Mouse (Mus musculus): ENCODE data around the gene Tbx19. TPM values are rescaled to one million over a fixed set of nuclear protein-coding genes. Genes with fewer than 3 reads are reported as not detected.

Tbx19 gene
- polyA plus RNA-seq (2015; fragmentation: Nextera tagmentation; extraction: Ambion mirVana), result 0.05 TPM in 1 of 2 replicates, not detected in the other

DNA sequence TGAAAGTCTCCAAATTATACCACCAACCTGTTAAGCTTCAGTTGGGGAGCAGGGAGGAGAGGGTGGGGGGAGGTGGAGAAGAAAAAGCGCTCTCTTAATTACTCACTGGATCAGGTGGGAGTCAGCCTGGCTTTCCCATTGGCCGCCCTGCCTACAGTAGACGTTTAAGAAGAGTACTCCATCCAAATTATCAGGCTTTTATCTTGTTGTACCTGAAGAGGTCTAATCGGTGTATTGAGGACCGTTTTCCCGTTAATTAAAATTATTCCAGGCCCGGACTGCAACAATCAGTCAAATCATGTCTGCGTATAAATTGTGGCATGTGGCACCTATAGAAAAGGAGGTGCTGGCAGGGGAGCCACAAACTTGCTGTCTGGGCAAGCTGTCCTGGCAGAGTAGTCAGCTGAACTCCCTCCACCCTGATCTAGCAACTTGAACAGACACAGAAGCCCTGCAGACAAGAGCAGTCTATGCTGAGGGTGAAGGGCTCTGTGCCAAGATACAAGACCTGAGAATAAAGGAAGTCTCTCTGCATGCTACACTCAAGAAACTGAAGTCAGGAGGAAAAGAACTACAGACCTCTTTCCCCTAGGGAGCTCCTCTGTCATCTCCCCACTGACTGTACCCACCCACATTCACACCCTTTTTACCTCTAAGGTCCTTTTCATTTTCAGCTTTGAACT, at the start of gene Tbx19:
Tbx19 (minus strand) TSS at position 51 of the 683 bp plus-strand sequence.
- Histone ChIP-seq H3K4me3 (ENCODE audit: low read depth, low read length) (no peak within 1 kb of the TSS), H3K9me3 (ENCODE audit: control insufficient read depth) (no peaks in the 10 kb centered on the region), H3K36me3 (ENCODE audit: control insufficient read depth, insufficient read depth) (no peaks in the 10 kb centered on the region), H3K4me2 (replicated peaks; ENCODE audit: low read depth) (no peak within 1 kb of the TSS), H3K4me1 (replicated peaks; ENCODE audit: control insufficient read depth, insufficient read depth, low read length) (no peaks in the 10 kb centered on the region), H3K27me3 (replicated peaks; ENCODE audit: control insufficient read depth, insufficient read depth, low read length) (no peaks in the 10 kb centered on the region), H3K9ac (ENCODE audit: low read depth, low read length) (no peak within 1 kb of the TSS), H3K27ac (ENCODE audit: low read depth, low read length) (no peak within 1 kb of the TSS)
- no peak for ATAC-seq
- 87% methylated on average over 8 of the region's 8 CpGs for whole genome bisulfite sequencing
- no peak for TF ChIP-seq CTCF (IDR thresholded peaks at IDR 0.05; ENCODE audit: low read depth)

DNA sequence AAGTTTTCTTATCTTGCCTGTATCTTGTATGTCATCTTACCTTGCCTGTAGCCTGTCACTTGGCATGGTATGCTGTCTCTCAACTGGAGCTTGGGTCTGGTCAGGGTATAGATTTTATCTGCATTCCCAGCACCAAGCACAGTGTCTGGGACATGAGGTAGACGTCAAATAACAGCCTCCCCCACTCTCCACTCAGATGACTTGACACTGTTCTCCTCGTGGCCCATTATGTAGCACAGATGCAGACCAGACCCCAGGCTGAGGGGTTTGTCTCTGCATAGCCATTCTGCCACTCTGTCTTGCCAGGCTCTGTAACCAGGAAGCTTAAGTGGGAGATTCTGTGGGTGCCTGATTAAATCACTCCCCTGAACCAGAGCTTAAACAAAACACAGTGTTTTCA, 45.0 kb upstream of the Tbx19 start:
- no peak overlapping the region for H3K9ac ChIP-seq (ENCODE audit: low read depth, low read length)
- no peaks in the 10 kb centered on the region for H3K27me3 ChIP-seq (replicated peaks; ENCODE audit: control insufficient read depth, insufficient read depth, low read length)
- H3K36me3 ChIP-seq (ENCODE audit: control insufficient read depth, insufficient read depth), result no peaks in the 10 kb centered on the region
- H3K4me1 ChIP-seq (replicated peaks; ENCODE audit: control insufficient read depth, insufficient read depth, low read length), result no peaks in the 10 kb centered on the region
- no peak for TF ChIP-seq CTCF (IDR thresholded peaks at IDR 0.05; ENCODE audit: low read depth)
- no peak for ATAC-seq
- no peaks in the 10 kb centered on the region for H3K9me3 ChIP-seq (ENCODE audit: control insufficient read depth)
- no peak overlapping the region for H3K27ac ChIP-seq (ENCODE audit: low read depth, low read length)
- no peak overlapping the region for H3K4me2 ChIP-seq (replicated peaks; ENCODE audit: low read depth)
- no peak overlapping the region for H3K4me3 ChIP-seq (ENCODE audit: low read depth, low read length)
- WGBS, result 34% methylated on average over 2 of the region's 2 CpGs

DNA sequence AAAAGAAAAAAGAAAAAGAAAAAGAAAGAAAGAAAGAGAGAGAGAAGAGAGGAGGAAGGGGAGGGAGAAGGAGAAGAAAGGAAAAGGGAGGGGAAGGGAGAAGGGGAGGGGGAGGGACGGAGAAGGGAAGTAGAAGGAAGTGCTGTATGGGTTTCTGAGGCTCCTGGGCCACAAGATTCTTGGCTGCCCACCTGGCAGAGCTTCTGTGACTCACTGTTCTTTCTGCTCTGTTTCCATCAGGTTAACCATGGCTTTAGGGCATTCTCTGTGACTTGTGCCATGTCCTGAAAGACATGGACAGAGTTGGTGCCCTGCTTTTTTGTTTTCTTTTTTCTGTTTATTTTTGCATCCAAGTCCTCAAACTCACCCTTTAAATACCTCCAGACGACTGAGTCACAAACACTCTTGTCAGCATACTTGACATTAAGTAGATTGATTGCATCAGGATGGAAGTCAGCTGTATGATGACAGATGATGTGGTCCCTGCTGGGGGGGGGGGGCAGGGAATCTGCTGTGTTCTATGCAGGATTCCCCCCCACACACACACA, 43.0 kb upstream of the Tbx19 start:
- Histone ChIP-seq H3K4me1 (replicated peaks; ENCODE audit: control insufficient read depth, insufficient read depth, low read length) (0 out of 2 replicates have a peak, but pooled peaks cover 6% of the 10 kb centered on the region), H3K36me3 (ENCODE audit: control insufficient read depth, insufficient read depth) (no peaks in the 10 kb centered on the region), H3K9ac (ENCODE audit: low read depth, low read length) (no peak overlapping the region), H3K9me3 (ENCODE audit: control insufficient read depth) (no peaks in the 10 kb centered on the region), H3K27ac (ENCODE audit: low read depth, low read length) (no peak overlapping the region), H3K4me2 (replicated peaks; ENCODE audit: low read depth) (no peak overlapping the region), H3K27me3 (replicated peaks; ENCODE audit: control insufficient read depth, insufficient read depth, low read length) (no peaks in the 10 kb centered on the region), H3K4me3 (ENCODE audit: low read depth, low read length) (no peak overlapping the region)
- 59% methylated on average over 2 of the region's 2 CpGs for WGBS
- TF ChIP-seq CTCF (IDR thresholded peaks at IDR 0.05; ENCODE audit: low read depth), result no peak
- ATAC-seq, result no peak

DNA sequence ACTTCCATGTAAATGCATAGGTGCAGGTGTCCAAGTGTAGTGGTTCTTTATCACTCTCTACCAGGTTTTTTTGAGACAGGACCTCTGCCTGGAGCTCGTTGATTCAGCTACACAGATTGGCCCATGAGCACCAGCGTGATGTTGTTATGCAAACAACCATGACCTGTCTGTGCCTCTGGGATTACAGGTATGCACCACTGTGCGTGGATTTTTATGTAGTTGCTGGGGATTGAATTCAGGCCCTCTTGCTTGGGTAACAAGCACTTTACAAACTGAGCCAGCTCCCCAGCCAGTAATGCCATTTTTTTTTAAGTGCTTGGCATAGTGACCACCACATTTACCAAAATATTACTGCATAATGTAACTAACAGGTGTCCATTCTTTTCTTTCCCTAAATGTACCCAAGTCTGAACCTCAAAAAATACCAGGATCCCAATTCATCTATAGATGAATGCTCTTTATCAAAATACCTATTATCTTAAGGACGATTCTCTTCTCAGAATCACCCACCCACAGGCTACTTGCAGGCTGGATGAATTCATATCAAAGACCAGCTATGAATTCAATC, 41.0 kb upstream of the Tbx19 start:
- 75% methylated on average over 4 of the region's 4 CpGs for WGBS
- H3K4me1 ChIP-seq (replicated peaks; ENCODE audit: control insufficient read depth, insufficient read depth, low read length), result peaks cover 10% of the 10 kb centered on the region; the same call in 1 of the 2 replicates
- H3K4me3 ChIP-seq (ENCODE audit: low read depth, low read length), result no peak overlapping the region
- no peak for ATAC-seq
- H3K4me2 ChIP-seq (replicated peaks; ENCODE audit: low read depth), result no peak overlapping the region
- H3K9me3 ChIP-seq (ENCODE audit: control insufficient read depth), result no peaks in the 10 kb centered on the region
- no peak for TF ChIP-seq CTCF (IDR thresholded peaks at IDR 0.05; ENCODE audit: low read depth)
- H3K36me3 ChIP-seq (ENCODE audit: control insufficient read depth, insufficient read depth), result no peaks in the 10 kb centered on the region
- no peak overlapping the region for H3K27ac ChIP-seq (ENCODE audit: low read depth, low read length)
- no peak overlapping the region for H3K9ac ChIP-seq (ENCODE audit: low read depth, low read length)
- H3K27me3 ChIP-seq (replicated peaks; ENCODE audit: control insufficient read depth, insufficient read depth, low read length), result no peaks in the 10 kb centered on the region

DNA sequence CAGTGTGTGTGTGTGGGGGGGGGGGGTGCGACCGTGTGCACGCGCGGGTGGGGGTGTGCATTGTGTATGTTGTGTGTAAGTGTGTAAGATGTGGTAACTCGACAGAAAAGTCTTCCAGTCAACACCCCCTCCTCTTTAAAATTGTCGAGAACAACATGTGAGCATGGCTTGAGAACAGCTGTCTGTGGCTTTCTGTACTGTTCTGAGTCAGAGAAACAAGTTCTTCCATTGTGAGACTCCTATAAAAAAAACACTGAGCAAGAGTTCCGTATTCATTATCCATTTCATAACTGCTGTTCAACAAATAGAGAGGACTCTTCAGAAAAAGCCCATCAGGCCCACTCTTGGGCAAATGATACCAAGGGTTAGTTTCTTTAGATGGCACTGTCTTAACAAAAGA, 40.2 kb upstream of the Tbx19 start:
- Histone ChIP-seq H3K4me1 (replicated peaks; ENCODE audit: control insufficient read depth, insufficient read depth, low read length) (peaks cover 10% of the 10 kb centered on the region; the same call in 1 of the 2 replicates), H3K27ac (ENCODE audit: low read depth, low read length) (no peak overlapping the region), H3K4me2 (replicated peaks; ENCODE audit: low read depth) (no peak overlapping the region), H3K27me3 (replicated peaks; ENCODE audit: control insufficient read depth, insufficient read depth, low read length) (no peaks in the 10 kb centered on the region), H3K9ac (ENCODE audit: low read depth, low read length) (no peak overlapping the region), H3K36me3 (ENCODE audit: control insufficient read depth, insufficient read depth) (no peaks in the 10 kb centered on the region), H3K9me3 (ENCODE audit: control insufficient read depth) (no peaks in the 10 kb centered on the region), H3K4me3 (ENCODE audit: low read depth, low read length) (no peak overlapping the region)
- WGBS, result 60% methylated on average over 8 of the region's 8 CpGs
- no peak for ATAC-seq
- no peak for TF ChIP-seq CTCF (IDR thresholded peaks at IDR 0.05; ENCODE audit: low read depth)

DNA sequence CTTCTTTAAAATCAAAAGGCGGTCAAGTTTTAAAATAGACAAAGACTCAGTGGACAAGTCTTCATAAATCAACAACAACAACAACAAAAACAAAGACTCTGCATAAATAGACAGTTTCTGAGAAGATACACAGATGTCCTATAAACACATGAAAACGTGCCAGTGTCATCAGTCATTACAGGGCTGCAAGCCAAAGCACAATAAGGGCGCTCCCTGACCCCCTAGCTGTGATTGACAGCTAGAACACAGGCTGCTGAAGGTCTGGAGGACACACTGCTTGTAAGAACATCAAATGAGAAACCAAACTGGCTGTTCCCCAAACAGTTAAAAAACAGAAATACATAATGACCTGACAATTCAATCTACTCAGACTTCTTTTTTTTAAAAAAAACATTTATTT, 39.1 kb upstream of the Tbx19 start:
- WGBS, result 62% methylated on average over 3 of the region's 3 CpGs
- no peaks in the 10 kb centered on the region for H3K27me3 ChIP-seq (replicated peaks; ENCODE audit: control insufficient read depth, insufficient read depth, low read length)
- H3K4me2 ChIP-seq (replicated peaks; ENCODE audit: low read depth), result no peak overlapping the region
- H3K36me3 ChIP-seq (ENCODE audit: control insufficient read depth, insufficient read depth), result no peaks in the 10 kb centered on the region
- no peak for ATAC-seq
- H3K4me3 ChIP-seq (ENCODE audit: low read depth, low read length), result no peak overlapping the region
- no peak overlapping the region for H3K9ac ChIP-seq (ENCODE audit: low read depth, low read length)
- no peaks in the 10 kb centered on the region for H3K9me3 ChIP-seq (ENCODE audit: control insufficient read depth)
- H3K4me1 ChIP-seq (replicated peaks; ENCODE audit: control insufficient read depth, insufficient read depth, low read length), result peaks cover 10% of the 10 kb centered on the region
- no peak for TF ChIP-seq CTCF (IDR thresholded peaks at IDR 0.05; ENCODE audit: low read depth)
- H3K27ac ChIP-seq (ENCODE audit: low read depth, low read length), result no peak overlapping the region
